Mouse (Mus musculus): Measurements from ENCODE around the gene Morn1. TPM values are rescaled to one million over a fixed set of nuclear protein-coding genes. Genes with fewer than 3 reads are reported as not detected.

The Morn1 gene
- total RNA-seq (2021) = 10 to 100 TPM; 12.1 to 12.9 TPM
- long read RNA-seq, experiment 1, partial matches to known transcripts = 2 of 13 reads
- long read RNA-seq, experiment 1, other reads (novel, unspliced or antisense) = 10 of 13 reads
- long read RNA-seq, experiment 2, partial matches to known transcripts = 1 of 6 reads
- long read RNA-seq, experiment 2, other reads (novel, unspliced or antisense) = 4 of 6 reads

DNA sequence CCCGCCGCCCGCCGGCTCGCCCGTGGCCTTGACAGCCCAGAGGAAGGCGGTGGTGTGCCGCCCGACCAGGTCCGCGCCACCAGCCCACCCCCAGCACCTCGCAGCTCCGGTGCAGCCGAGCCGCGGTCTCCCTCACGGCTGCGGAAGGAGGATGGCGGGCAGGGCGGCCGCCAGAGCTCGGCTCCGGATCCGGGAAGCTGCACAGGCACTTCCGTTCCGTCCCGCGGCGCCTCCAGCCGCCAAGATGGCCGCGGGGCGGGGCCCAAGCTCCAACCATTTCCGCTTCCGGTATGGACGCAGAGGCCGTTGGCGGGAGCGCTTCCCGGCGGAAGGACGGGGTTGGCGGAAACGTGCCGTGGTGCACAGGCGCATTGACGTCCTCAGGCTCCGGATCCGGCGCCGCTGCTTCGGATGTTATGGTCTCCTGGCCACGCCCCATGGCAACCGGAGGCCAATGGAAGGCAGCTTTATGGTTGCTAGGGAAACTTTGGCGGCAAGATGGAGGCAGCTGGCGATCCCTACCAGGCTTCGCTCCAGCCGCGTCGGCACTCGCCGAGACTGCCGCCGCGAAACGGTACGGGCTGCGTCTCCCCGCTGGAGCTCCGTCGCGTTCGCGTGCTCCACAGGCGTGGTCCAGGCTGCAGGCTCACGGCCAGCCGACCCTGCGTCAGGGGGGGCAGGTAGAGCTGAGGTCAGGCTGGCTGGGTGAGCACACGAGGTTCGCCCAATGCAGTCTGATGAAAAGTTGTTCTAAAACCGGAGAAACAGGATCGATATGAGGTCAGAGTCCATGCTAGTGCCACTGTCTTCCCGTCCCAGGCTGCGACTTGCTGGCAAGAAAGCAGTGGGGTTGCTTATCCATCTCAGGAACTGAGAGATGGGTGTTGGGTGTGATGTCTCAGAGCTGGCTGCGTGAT, at the start of gene Morn1, which contains the start of gene Rer1:
Gene Morn1 (plus strand): TSS at position 470 of the 917 bp plus-strand sequence.
Gene Rer1 (minus strand): TSS at position 275 of the 917 bp plus-strand sequence.
- intact Hi-C loops (cut with DNase I) = no loop called here
- DNase-seq (ENCODE audit: low spot score in 2 of 2) = peak; percentile 100

GRCm38 (mm10) chr4:155040197-155040596, 46.2 kb upstream of the Morn1 start:
- intact Hi-C loops (cut with DNase I) = no loop called here
- peak in 1 of 2 experiments; percentile 53 for DNase-seq (ENCODE audit: low spot score in 2 of 2)

DNA sequence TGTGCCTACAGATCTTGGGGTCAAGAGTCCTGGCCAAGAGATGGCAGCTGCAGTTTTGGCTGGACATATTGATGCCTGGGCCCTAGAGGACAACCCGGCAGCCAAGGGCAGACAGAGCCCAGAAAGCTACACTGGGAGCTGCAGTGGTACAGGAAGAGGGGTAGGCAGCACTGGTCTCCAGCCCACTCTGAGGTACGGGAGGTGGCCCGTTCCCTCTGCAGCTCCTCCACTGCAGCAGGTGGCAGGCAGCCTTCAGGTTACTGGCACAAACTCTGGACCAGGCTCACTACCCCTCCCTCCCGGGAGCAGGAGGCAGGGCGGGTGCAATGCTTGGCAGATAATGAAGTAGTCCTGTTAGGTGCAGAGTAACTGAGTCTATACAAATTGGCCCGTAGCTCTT, 45.7 kb upstream of the Morn1 start:
- intact Hi-C loops (cut with DNase I) = no loop called here
- no peak for DNase-seq (ENCODE audit: low spot score in 2 of 2)

DNA sequence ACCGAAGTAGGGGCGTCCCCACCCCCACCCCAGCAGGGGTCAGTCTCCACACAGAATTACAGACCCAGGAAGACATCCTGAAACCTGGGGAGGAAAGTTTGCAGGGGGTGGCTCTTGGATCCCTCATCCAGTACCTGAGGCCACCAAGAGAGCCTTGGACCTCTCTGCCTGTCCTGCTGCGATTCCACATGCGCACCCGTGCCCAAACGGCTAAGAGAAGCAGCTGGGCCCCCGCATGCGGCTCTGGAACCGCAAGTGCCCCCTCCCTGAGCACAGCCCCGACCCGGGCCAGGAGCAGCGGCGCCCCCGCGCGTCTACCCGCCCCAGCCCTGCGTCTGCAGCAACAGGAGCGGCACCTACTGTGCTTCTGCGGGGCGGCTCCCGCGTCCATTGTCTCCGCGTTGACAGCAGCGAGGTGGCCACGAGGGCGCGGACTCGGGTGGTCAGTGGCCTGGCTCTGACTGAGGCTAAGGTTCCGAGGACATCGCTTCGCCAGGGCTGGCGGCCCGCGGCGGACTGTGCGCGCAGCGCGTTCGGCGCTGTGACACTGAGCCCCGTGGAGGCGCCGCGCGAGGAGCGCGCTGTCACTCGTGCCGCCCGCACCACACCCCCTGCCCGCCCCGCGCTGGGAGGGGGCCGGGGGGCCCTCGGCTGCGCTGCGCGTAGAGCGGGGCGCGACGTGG, 43.6 kb upstream of the Morn1 start:
- intact Hi-C loops (cut with DNase I) = no loop called here
- DNase-seq (ENCODE audit: low spot score in 2 of 2) = no peak

GRCm38 (mm10) chr4:155043289-155043625, 43.1 kb upstream of the Morn1 start:
- intact Hi-C loops (cut with DNase I) = no loop called here

DNA sequence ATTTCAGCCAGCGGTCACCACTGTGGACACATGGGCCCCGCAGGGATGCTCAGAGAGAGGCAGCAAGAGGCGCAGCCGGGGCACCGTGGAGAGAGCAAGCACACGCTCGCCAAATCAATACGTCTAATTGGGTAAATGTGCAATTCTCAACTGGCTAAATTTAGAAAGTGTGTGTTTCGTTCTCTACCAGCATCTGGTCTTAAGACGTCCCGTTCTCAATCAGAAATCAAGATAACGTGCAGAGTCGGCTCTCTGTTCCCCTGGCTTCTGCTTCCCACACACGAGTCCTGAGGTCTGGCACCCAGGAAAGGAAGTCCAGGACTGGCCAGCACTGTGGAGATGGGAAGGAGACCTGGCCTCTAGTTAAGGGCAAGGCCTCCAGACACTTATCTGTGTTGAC, 39.7 kb upstream of the Morn1 start:
- DNase-seq (ENCODE audit: low spot score in 2 of 2) = no peak
- intact Hi-C loops (cut with DNase I) = no loop called here

More at GRCm38 (mm10) chr4:155043289-155043625, 43.1 kb upstream of the Morn1 start:
- no peak for DNase-seq (ENCODE audit: low spot score in 2 of 2)

DNA sequence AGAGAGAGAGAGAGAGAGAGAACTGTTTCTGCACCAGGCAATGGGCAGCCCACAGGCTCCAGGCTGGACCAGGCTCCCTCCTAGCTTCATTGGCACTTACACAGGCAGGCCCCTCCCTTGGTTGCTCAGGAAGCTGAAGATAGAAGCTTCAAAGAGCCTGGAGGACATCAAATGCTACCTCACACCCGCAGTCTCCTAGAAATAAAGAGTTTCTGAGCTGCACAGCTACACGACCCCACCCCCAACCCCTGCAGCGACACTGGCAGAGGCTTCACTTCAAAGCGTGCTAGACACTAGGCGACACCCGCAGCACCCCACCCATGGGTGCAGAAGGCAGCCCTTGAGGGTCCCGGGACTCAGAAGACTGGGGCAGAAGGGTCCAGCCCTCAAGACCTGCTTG, 36.3 kb upstream of the Morn1 start:
- DNase-seq (ENCODE audit: low spot score in 2 of 2) = no peak
- intact Hi-C loops (cut with DNase I) = no loop called here

- intact Hi-C loops (cut with DNase I) = no loop called here
- no peak for DNase-seq (ENCODE audit: low spot score in 2 of 2)
Measured at GRCm38 (mm10) chr4:155056724-155057123, 29.7 kb upstream of the Morn1 start, which contains the start of gene Plch2. TSS of gene Plch2 (minus strand) at chr4:155056784.

DNA sequence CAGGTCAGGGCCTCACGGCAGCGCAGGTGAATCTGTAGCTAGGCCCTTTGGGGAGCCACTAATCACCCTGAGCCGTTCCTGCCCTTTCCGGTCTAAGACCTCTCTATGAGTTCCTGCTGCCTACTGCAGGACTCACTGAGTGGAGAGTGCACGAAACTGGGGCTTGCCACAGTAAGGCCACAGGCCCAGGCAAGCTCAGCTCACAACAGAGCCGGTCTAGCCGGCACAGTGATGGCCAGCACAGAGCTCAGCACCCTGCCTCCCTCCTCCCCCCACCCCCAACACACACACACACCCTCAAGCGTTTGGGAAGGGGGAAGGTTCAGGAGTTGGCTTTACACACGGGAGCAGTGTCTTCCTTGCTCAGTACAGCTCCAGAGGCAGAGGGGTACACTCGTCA, 28.1 kb upstream of the Morn1 start:
- intact Hi-C loops (cut with DNase I) = no loop called here
- no peak for DNase-seq (ENCODE audit: low spot score in 2 of 2)

DNA sequence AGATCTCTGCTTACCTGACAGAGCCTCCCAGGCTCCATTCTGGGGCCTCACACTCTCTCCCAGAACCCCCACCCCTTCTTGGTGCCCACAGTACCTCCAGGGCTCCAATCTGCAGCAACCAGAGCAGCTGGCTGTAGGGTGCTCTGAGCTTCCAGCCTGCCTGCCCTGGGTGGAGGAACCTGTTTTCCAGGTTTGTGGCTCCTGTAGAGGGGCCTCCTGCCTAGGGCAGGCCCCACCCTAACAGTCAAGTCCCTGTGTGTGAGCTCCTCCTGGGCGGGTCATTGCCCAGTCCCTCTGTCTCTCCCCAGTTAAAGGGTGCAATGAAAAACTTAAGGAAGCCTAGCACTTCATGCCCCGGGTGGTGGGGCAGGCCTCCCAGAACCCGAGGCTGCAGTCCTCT, 22.5 kb upstream of the Morn1 start:
- no peak for DNase-seq (ENCODE audit: low spot score in 2 of 2)
- intact Hi-C loops (cut with DNase I) = no loop called here

GRCm38 (mm10) chr4:155064474-155064873, 21.9 kb upstream of the Morn1 start:
- intact Hi-C loops (cut with DNase I) = no loop called here
- no peak for DNase-seq (ENCODE audit: low spot score in 2 of 2)

DNA sequence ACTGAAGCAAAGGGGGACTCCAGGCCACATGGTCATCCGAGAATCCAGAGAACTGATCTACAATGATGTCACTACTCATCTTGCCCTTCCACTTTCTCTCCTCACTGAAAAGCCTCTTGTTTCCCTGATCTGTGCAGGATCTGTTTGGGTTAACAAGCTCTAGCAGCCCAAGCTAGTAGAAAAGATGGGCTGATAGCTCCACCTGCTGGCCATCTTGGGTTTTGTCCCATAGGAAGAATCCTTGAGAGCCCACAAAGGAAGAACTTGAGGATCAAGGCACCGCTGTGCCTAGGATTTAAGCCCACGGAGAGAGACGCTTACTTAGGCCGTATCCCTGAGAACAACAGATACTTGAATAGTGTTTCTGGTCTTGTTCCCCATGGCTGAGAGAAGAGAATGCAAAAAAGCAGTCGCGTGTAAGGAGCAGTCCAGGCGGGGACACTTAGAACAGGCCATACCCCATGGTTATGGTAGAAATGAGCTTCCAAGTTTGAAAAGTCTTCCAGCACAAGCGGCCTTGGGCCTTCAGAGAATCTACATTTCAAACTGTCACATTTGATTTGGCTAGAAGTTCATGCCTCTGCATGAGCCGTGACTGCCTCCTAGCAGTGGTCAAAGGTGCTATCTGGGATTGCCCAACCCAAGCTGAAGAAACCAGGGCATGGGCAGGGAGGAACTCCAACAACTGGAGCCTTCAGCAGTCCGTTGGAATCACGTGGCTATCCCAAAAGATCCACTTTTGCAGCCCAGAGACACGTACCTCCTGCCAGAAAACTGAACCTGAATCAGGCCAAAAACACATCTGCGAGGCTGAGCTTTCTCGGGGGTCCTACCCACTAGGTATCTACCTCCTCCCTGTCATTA, 20.2 kb upstream of the Morn1 start:
- intact Hi-C loops (cut with DNase I) = loop anchor here (1.0 kb wide), 3 partner anchors 85 to 188 kb away; no protein-coding TSS in a partner anchor

GRCm38 (mm10) chr4:155066834-155067522, 19.4 kb upstream of the Morn1 start, which contains the start of gene Pex10:
TSS of gene Pex10 (plus strand) at chr4:155067016.
- DNase-seq (ENCODE audit: low spot score in 2 of 2) = peak; percentile 96 to 97
- intact Hi-C loops (cut with DNase I) = loop anchor here (1.0 kb wide), 3 partner anchors 86 to 189 kb away; no protein-coding TSS in a partner anchor

More for the DNA sequence above, 20.2 kb upstream of the Morn1 start:
- peak; percentile 96 for DNase-seq (ENCODE audit: low spot score in 2 of 2)

DNA sequence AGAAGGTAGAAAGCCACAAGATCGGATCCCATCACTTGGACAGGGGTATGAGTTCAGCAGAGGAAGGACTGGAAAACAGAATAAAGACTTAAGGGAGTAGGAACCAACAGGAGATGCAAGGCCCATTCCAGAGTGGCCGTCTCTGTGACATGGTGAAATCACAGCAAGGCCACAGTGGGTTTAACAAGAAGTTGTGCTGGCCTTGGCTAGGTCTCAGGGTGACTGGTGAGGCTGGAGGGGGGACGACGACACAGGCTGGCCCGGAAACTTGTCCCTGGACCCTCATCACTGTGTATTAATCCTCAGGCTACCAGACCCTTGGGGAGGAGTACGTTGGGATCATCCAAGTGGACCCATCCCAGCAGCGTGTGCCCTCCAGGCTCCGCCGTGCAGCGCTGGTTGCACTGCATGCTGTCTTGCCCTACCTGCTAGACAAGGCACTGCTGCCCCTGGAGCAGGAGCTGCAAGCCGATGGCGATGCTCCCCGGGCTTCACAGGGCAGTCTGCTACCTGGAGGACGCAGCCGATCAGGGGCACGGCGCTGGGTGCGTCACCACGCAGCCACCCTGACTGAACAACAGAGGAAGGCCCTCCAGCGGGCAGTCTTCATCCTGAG, 17.9 kb upstream of the Morn1 start:
- intact Hi-C loops (cut with DNase I) = no loop called here

GRCm38 (mm10) chr4:155069191-155069590, 17.2 kb upstream of the Morn1 start:
- DNase-seq (ENCODE audit: low spot score in 2 of 2) = peak in 1 of 2 experiments; percentile 47
- intact Hi-C loops (cut with DNase I) = no loop called here

More for the DNA sequence above, 17.9 kb upstream of the Morn1 start:
- DNase-seq (ENCODE audit: low spot score in 2 of 2) = no peak

GRCm38 (mm10) chr4:155070199-155070598, 16.2 kb upstream of the Morn1 start:
- DNase-seq (ENCODE audit: low spot score in 2 of 2) = no peak
- intact Hi-C loops (cut with DNase I) = no loop called here

DNA sequence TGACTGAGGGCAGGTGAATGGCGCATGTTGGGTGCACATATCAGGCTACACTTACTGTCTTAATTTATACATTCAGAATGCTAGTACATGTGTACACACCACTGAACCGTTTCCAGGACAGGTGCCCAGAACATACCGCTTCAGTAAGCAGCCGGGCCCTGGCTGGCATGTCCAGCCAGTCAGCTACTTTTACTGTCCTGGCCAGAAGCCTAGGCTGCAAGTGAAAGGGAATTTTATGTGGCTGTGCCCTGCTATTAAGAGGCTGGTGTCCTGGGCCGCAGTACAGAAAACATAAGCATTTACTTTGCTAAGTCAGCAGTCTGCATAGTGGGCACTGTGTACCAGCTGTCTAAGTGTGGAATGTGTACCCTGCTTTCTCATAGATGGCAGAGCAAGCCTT, 15.5 kb upstream of the Morn1 start:
- DNase-seq (ENCODE audit: low spot score in 2 of 2) = no peak
- intact Hi-C loops (cut with DNase I) = no loop called here

DNA sequence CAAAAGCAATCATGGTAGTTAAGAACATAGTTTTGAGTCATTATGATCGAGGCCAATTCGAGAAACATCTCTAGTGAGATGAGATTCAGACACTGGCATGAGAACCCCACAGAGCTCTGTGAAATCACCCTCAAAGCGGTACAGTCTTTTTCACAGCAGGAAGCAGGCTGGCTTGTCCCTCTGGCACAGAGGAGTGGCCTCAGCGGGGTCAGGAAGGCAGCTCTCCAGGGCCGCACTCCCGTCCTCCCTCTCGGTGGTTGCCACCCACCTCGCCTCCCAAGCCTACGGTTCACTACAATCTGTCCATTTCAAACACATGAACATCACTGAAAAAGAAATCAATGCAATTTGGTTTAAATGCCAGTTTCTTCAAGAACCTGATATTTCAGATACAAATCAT, 12.0 kb upstream of the Morn1 start:
- no peak for DNase-seq (ENCODE audit: low spot score in 2 of 2)
- intact Hi-C loops (cut with DNase I) = no loop called here

All from left cerebral cortex, postnatal 14 days (tissue).